Mouse (Mus musculus) testis, postnatal 10 days (tissue): Measurements from ENCODE around the gene AI597479.
"Not testable (repeated sequence)": the region's sequence is repeated elsewhere in the genome, so short reads cannot be mapped to it uniquely, and the experiment has no call there.

Experiments
- DNase-seq: peaks from one replicate; pipeline ENCODE4 v3.0.0; 2021; ENCODE audit warnings: low spot score

The AI597479 gene

DNA sequence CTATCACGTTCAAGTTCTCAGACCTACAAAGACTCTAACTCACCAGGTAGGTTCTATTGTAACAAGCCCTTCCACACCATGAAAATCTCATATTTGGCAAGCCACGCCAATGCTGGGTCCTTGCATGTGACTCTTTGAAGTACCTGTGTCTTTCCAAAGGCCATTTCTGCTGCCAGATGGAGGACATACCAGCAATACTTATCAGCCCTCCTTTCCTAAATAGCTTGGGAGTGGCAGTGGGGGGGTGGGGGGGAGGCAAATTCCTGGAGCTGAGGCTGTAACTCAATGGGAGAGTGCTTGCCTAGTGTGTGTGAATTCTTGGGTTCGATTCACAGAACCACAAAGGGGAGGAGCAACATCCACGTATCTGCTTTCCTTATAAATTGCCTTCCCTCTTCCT lies 26.2 kb downstream of the AI597479 start:
- DNase-seq = no peak

- DNase-seq = no peak
Measured at GRCm38 (mm10) chr1:43127196-43127595, 28.7 kb downstream of the AI597479 start.

DNA sequence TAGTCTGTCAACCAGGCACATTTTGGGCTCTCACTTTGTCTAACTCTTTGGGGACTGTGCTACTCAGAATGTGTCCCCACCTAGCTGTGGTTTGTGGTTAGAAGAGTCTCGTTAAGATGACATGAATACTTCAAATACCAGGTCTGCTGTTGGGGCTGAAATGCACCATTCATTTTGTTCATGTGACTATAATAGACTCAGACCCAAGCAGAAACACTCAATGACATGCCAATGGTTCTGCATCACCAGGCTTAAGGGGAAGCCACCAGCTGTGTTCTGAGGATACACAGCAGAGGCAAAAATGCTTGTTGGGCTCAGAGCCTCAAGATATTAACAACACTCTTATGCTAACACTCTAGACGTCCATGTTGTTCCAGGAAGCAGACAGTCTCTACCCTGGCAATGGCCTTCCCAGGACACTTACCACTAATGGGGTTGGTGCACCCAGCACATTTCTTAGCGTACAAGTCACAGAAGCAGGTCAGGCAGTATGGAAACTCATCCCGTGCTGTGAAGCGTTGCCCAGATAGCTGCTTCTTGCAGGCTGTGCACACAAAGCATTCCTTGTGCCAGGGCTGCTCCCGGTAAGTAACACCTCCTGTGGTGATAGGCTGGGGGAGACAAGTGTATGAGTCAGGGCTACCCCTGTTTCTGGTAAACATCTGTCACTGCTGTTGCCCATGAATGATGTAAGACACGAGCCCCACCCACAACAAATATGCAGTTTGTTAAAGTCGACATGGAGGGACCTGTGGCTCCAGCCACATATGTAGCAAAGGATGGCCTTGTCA lies 29.5 kb downstream of the AI597479 start:
- no peak for DNase-seq

- DNase-seq = no peak
Measured at GRCm38 (mm10) chr1:43130219-43130981, 31.9 kb downstream of the AI597479 start.

- DNase-seq = no peak
Measured at GRCm38 (mm10) chr1:43131591-43131990, 33.1 kb downstream of the AI597479 start.

DNA sequence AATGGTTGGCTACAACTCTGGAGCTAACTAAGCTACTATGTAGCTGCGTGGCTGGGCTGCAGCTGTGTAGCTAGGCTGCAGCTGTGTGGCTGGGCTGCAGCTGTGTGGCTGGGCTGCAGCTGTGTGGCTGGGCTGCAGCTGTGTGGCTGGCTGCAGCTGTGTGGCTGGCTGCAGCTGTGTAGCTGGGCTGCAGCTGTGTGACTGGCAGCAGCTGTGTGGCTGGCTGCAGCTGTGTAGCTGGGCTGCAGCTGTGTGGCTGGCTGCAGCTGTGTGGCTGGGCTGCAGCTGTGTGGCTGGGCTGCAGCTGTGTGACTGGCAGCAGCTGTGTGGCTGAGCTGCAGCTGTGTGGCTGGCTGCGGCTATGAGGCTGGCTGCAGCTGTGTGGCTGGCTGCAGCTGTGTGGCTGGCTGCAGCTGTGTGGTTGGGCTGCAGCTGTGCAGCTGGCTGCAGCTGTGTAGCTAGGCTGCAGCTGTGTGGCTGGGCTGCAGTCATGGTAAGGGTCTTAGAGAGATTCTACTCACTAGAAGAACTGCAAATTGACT lies 38.0 kb downstream of the AI597479 start:
- not testable (repeated sequence) for DNase-seq

GRCm38 (mm10) chr1:43137334-43137733 lies 38.8 kb downstream of the AI597479 start:
- DNase-seq = no peak

- no peak for DNase-seq
Measured at GRCm38 (mm10) chr1:43138268-43138812, 39.8 kb downstream of the AI597479 start.

DNA sequence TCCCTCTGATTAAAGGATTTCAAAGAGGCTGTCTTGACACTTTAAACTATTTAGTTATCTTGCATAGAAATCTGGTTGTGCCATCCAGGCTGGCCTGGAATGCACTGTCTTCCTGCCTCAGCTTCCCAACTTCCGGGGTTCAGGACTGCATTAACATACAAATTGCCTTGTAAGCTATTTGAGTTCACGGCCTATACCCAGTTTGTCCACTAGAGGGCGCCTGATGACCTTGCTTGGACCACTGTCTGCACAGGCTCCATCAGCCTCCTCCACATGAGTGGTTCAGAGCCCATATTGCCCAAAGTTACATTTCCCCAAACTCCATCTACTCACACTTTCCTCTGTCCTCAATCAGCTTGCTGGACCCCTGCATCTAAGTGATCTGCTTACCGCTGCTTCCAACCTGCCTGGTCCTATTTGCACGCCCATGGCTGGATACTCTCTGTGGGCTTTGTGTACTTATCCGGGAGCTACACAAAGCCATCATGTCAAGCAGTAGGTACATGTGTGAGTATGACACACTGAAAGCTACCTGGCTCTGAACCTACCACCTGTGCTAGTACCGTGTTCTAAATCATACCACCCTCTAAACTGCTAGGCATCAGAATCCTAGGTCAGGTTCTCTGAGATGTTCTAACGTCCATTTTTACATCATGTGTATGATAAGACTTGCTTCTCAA lies 41.2 kb downstream of the AI597479 start:
- peak; percentile 91 for DNase-seq

DNA sequence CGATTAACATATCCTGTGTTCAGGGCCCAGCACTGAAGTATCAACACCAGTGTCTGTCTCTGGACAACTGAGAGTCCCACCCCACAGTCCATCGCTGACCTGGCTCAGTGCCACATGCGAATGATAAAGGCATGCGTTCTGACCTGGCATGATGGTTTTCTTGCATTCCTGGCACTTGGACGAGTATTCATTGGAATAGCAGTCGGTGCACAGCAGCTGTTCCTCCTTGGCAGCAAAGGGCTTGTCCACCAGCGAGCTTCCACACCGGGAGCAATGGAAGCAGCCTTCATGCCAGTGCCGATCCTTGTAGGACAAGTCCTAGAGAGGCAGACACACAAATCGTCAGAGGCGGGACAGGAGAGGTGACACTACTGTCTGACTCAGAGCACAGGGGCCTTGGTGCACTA lies 43.0 kb downstream of the AI597479 start:
- DNase-seq = peak; percentile 64

DNA sequence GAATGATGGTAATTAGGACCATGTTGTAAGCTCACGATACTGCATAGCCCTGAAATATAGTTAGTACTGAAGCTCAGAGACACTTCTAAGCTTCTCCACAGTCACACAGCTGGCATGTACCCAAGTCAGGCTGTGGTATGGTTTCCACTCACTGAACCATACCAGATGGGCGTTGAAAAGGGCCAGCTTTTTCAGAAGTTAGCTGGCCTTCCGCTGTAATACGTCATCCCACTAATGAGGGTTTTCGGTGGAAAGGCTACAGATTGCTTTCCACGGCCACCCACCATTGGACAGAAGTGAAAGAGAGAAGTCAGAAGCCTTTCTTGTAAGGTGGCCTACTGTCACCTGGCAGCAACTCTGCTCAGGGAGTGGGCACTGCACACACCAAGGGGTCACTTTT lies 44.3 kb downstream of the AI597479 start:
- no peak for DNase-seq

DNA sequence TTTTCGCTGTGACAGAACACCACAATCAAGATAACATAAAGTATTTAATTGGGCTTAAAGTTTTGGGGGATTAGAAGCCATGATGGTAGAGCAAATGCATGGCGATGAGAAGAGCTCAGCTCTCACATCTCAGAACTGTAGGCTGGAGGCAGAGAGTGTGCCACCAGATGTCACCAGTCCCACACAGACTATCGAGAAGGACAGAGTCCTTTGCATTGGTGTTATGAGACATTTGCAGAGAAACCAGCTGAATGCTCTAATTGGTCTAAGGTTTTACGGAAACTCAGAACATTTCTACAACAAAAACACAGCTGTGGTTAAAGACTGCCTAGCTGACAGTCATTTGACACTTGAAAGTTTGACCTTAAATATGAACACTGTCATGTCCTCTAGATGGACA lies 44.8 kb downstream of the AI597479 start:
- DNase-seq = no peak

DNA sequence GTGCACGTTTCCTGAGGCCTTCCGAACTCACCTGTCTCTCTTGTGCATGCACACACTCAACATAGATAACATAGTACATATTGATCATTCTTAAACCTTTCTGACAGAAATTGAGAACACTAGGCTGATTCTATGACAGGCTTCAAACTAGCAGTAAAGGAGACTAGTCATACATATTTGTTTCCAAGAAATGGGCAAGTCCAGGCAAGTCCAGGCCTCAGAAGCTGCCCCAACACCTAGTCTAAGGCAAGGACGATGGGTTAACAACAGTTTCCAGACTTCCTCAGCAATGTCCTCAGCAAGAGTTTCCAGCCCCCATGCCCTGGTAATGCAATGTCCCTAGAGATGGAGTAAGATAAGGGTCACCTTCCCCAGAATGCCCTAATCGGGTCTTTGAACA lies 45.3 kb downstream of the AI597479 start:
- DNase-seq = no peak

GRCm38 (mm10) chr1:43144338-43144906 lies 45.9 kb downstream of the AI597479 start:
- DNase-seq = no peak

- DNase-seq = no peak
Measured at GRCm38 (mm10) chr1:43145388-43145787, 46.9 kb downstream of the AI597479 start.

GRCm38 (mm10) chr1:43147474-43147873 lies 49.0 kb downstream of the AI597479 start:
- DNase-seq = no peak

- DNase-seq = no peak
Measured at GRCm38 (mm10) chr1:43150225-43150624, 51.7 kb downstream of the AI597479 start.

- DNase-seq = no peak
Measured at GRCm38 (mm10) chr1:43152626-43153025, 54.1 kb downstream of the AI597479 start.

GRCm38 (mm10) chr1:43153538-43153937 lies 55.0 kb downstream of the AI597479 start:
- DNase-seq = no peak

DNA sequence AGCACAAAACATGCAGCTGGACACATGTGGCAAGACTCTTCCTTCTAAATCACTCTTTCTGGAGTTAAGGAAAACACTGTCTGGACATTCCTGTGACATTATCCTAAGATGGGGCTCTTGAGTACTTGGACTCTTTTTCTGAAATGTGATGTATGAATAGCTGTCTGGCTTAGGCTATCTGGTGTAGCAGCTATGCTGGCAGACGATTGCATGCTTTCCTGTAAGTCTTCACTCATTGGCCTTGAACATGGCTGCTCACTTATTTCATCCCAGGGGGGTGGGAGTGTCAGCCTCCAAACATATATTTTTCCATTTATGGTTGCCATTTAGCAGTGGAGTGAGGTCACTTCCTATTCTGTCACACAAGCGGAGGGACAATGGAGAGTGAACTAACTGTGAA lies 56.0 kb downstream of the AI597479 start:
- DNase-seq = no peak

DNA sequence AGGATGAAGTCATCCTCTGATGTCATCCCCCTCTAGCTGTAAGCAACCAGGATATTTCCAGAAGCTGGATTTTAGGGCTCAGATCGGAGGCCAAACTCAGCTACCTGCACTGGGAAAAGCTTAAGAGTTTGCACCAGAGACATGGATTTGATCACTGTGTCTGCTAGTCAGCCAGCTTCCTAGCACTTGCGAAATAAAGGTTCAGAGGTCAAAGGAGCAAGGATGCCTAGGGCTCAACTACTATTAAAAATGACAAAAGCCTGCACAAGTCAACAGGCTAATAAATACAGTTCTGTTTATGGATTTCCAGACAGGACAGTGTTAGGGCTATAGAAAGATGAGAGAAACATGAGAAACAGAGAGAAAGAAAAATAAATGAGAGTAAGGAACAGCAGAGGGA lies 59.4 kb downstream of the AI597479 start:
- DNase-seq = no peak

DNA sequence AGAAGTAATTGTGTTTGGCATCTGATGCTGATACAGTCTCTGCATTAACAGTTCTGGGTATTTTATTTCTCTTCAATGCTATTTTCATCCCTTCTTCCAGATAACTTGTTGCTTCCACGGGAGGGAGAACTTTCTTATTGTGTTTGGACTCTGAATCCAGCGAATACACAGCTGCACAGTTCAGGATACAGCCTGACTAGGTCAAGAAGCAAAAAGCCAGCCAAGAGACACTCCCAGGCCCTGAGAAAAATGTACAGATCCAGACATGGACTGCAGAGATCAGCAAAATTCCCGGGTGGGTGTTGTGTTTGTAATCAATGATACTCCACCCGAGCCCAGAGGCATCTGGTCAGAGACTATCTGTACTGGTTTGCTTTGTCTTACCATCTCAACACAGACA lies 60.9 kb downstream of the AI597479 start:
- no peak for DNase-seq
